Mouse (Mus musculus) neural tube, embryonic 13.5 days (tissue): Measurements from ENCODE around the gene Pkp4. TPM values are rescaled to one million over a fixed set of nuclear protein-coding genes. Genes with fewer than 3 reads are reported as not detected.

Experiments used
- ATAC-seq: fragments of 200-750 bp; cut with Nextera tagmentation; 2 replicates; pipeline ENCODE4 v1.8.0; 2017; ENCODE audit warnings: low read depth, mild to moderate bottlenecking, moderate TSS enrichment, moderate library complexity
- H3K27ac ChIP-seq: fragments of 300-500 bp; sonication (generic); replicated peaks from 2 replicates; pipeline ENCODE4 v1.5.1; 2015; ENCODE audit warnings: moderate library complexity, mild to moderate bottlenecking, inconsistent platforms
- H3K27me3 ChIP-seq: fragments of 300-500 bp; sonication (generic); 2 replicates; pipeline ENCODE4 v1.6.1; 2015; ENCODE audit warnings: mild to moderate bottlenecking, inconsistent platforms
- H3K36me3 ChIP-seq: fragments of 300-500 bp; sonication (generic); 2 replicates; pipeline ENCODE4 v1.6.1; 2015; ENCODE audit warnings: mild to moderate bottlenecking, inconsistent platforms
- H3K4me1 ChIP-seq: fragments of 300-500 bp; sonication (generic); replicated peaks from 2 replicates; pipeline ENCODE4 v1.6.1; 2015; ENCODE audit warnings: inconsistent platforms
- H3K4me2 ChIP-seq: fragments of 300-500 bp; sonication (generic); 2 replicates; pipeline ENCODE4 v1.6.1; 2015; ENCODE audit warnings: inconsistent platforms, mild to moderate bottlenecking, moderate library complexity
- H3K4me3 ChIP-seq: fragments of 300-500 bp; sonication (generic); 2 replicates; pipeline ENCODE4 v1.5.1; 2015; ENCODE audit warnings: mild to moderate bottlenecking, inconsistent platforms
- H3K9ac ChIP-seq: fragments of 300-500 bp; sonication (generic); 2 replicates; pipeline ENCODE4 v1.6.1; 2015; ENCODE audit warnings: moderate library complexity, mild to moderate bottlenecking, inconsistent platforms
- H3K9me3 ChIP-seq: fragments of 300-500 bp; sonication (generic); 2 replicates; pipeline ENCODE4 v1.6.1; 2016; ENCODE audit warnings: inconsistent platforms
- WGBS: fragments of 180-500 bp; shearing (Covaris S2); methylation state at CpG from one replicate; pipeline ENCODE4 v1.1.7; 2015; 5-methylcytosine and 5-hydroxymethylcytosine counted together
- polyA plus RNA-seq: library from polyadenylated mRNA; unstranded; fragments of >200 nt; fragmentation: Nextera tagmentation; extraction: Ambion mirVana; gene quantifications from 2 replicates; pipeline ENCODE4 v1.2.1, GENCODE M21; 2015

Gene Pkp4
- 16.1 and 16.6 TPM in 2 replicates for polyA plus RNA-seq

- Histone ChIP-seq H3K4me2 (peak within 1 kb of the TSS; percentile 85), H3K27ac (peak within 1 kb of the TSS; percentile 89), H3K9me3 (no peaks in the 10 kb centered on the region), H3K9ac (peak within 1 kb of the TSS; percentile 86), H3K4me3 (peak within 1 kb of the TSS; percentile 90), H3K4me1 (peaks cover 23% of the 10 kb centered on the region), H3K27me3 (no peaks in the 10 kb centered on the region), H3K36me3 (no peaks in the 10 kb centered on the region)
- under 1% methylated on average over 32 of the region's 37 CpGs for WGBS
- ATAC-seq = peak; percentile 98
These were observed at the start of gene Pkp4, which contains the start of gene Ccdc148 for GRCm38 (mm10) chr2:59160605-59160963. Gene Pkp4, plus strand, starts transcription at chr2:59160850. Gene Ccdc148, minus strand, starts transcription at chr2:59160683.

- no peak overlapping the region for H3K27ac ChIP-seq
- H3K4me3 ChIP-seq = no peak overlapping the region
- H3K36me3 ChIP-seq = no peaks in the 10 kb centered on the region
- 85% methylated on average over 7 of the region's 7 CpGs for WGBS
- H3K4me1 ChIP-seq = no peaks in the 10 kb centered on the region
- no peak overlapping the region for H3K4me2 ChIP-seq
- no peaks in the 10 kb centered on the region for H3K27me3 ChIP-seq
- H3K9ac ChIP-seq = no peak overlapping the region
- no peaks in the 10 kb centered on the region for H3K9me3 ChIP-seq
- ATAC-seq = no peak
These were observed 31.6 kb upstream of the Pkp4 start for GRCm38 (mm10) chr2:59129023-59129422.

GRCm38 (mm10) chr2:59129821-59130220 is 30.8 kb upstream of the Pkp4 start:
- H3K27ac ChIP-seq = no peak overlapping the region
- H3K4me3 ChIP-seq = no peak overlapping the region
- ATAC-seq = no peak
- H3K9ac ChIP-seq = no peak overlapping the region
- H3K9me3 ChIP-seq = no peaks in the 10 kb centered on the region
- H3K36me3 ChIP-seq = no peaks in the 10 kb centered on the region
- no peaks in the 10 kb centered on the region for H3K27me3 ChIP-seq
- no peaks in the 10 kb centered on the region for H3K4me1 ChIP-seq
- H3K4me2 ChIP-seq = no peak overlapping the region
- 90% methylated on average over 8 of the region's 8 CpGs for WGBS

- Histone ChIP-seq H3K27ac (no peak overlapping the region), H3K4me1 (no peaks in the 10 kb centered on the region), H3K9me3 (no peaks in the 10 kb centered on the region), H3K4me2 (no peak overlapping the region), H3K4me3 (no peak overlapping the region), H3K27me3 (no peaks in the 10 kb centered on the region), H3K9ac (no peak overlapping the region), H3K36me3 (no peaks in the 10 kb centered on the region)
- no peak for ATAC-seq
- 85% methylated on average over 8 of the region's 8 CpGs for WGBS
These were observed 29.6 kb upstream of the Pkp4 start for GRCm38 (mm10) chr2:59131044-59131443.

GRCm38 (mm10) chr2:59155428-59155827 is 5.2 kb upstream of the Pkp4 start:
- H3K4me1 ChIP-seq = peaks cover 5% of the 10 kb centered on the region
- H3K9me3 ChIP-seq = no peaks in the 10 kb centered on the region
- no peak for ATAC-seq
- no peak overlapping the region for H3K4me2 ChIP-seq
- H3K9ac ChIP-seq = no peak overlapping the region
- H3K27me3 ChIP-seq = no peaks in the 10 kb centered on the region
- H3K36me3 ChIP-seq = no peaks in the 10 kb centered on the region
- no peak overlapping the region for H3K27ac ChIP-seq
- H3K4me3 ChIP-seq = no peak overlapping the region

GRCm38 (mm10) chr2:59158117-59158516 is 2.5 kb upstream of the Pkp4 start:
- no peaks in the 10 kb centered on the region for H3K9me3 ChIP-seq
- H3K4me2 ChIP-seq = no peak overlapping the region
- no peaks in the 10 kb centered on the region for H3K36me3 ChIP-seq
- ATAC-seq = no peak
- H3K27me3 ChIP-seq = no peaks in the 10 kb centered on the region
- no peak overlapping the region for H3K27ac ChIP-seq
- no peak overlapping the region for H3K4me3 ChIP-seq
- H3K4me1 ChIP-seq = peaks cover 17% of the 10 kb centered on the region
- H3K9ac ChIP-seq = no peak overlapping the region
- 44% methylated on average over 2 of the region's 2 CpGs for WGBS

- under 1% methylated on average over 16 of the region's 16 CpGs for WGBS
- H3K27ac ChIP-seq = peak overlapping the region; percentile 49; the same call in 1 of the 2 replicates
- H3K4me2 ChIP-seq = peak overlapping the region; percentile 85
- H3K27me3 ChIP-seq = no peaks in the 10 kb centered on the region
- no peaks in the 10 kb centered on the region for H3K36me3 ChIP-seq
- no peaks in the 10 kb centered on the region for H3K9me3 ChIP-seq
- H3K4me3 ChIP-seq = peak overlapping the region; percentile 90
- H3K4me1 ChIP-seq = peaks cover 23% of the 10 kb centered on the region
- peak; percentile 29 for ATAC-seq
- peak overlapping the region; percentile 64 for H3K9ac ChIP-seq
These were observed 567 bp upstream of the Pkp4 start for GRCm38 (mm10) chr2:59159961-59160604.

GRCm38 (mm10) chr2:59161021-59161440 is 381 bp downstream of the Pkp4 start:
- no peaks in the 10 kb centered on the region for H3K9me3 ChIP-seq
- H3K9ac ChIP-seq = peak overlapping the region; percentile 86
- peak; percentile 73 for ATAC-seq
- 0% methylated on average over 41 of the region's 58 CpGs for WGBS
- no peaks in the 10 kb centered on the region for H3K36me3 ChIP-seq
- peak overlapping the region; percentile 85 for H3K4me2 ChIP-seq
- H3K4me1 ChIP-seq = peaks cover 23% of the 10 kb centered on the region
- H3K27me3 ChIP-seq = no peaks in the 10 kb centered on the region
- H3K27ac ChIP-seq = peak overlapping the region; percentile 89
- peak overlapping the region; percentile 90 for H3K4me3 ChIP-seq

- WGBS = under 1% methylated on average over 74 of the region's 74 CpGs
- H3K27ac ChIP-seq = peak overlapping the region; percentile 89
- H3K4me3 ChIP-seq = peak overlapping the region; percentile 90
- peaks cover 23% of the 10 kb centered on the region for H3K4me1 ChIP-seq
- ATAC-seq = peak; percentile 83
- no peaks in the 10 kb centered on the region for H3K36me3 ChIP-seq
- no peaks in the 10 kb centered on the region for H3K27me3 ChIP-seq
- peak overlapping the region; percentile 86 for H3K9ac ChIP-seq
- peak overlapping the region; percentile 85 for H3K4me2 ChIP-seq
- no peaks in the 10 kb centered on the region for H3K9me3 ChIP-seq
These were observed 1.0 kb downstream of the Pkp4 start for GRCm38 (mm10) chr2:59161441-59162284.

GRCm38 (mm10) chr2:59162285-59162600 is 1.6 kb downstream of the Pkp4 start:
- 0 out of 2 replicates have a peak overlapping the region, but pooled peaks have one; percentile 18 for H3K27ac ChIP-seq
- H3K9me3 ChIP-seq = no peaks in the 10 kb centered on the region
- no peak for ATAC-seq
- no peaks in the 10 kb centered on the region for H3K36me3 ChIP-seq
- H3K9ac ChIP-seq = peak overlapping the region; percentile 86
- peaks cover 26% of the 10 kb centered on the region for H3K4me1 ChIP-seq
- peak overlapping the region; percentile 85 for H3K4me2 ChIP-seq
- no peaks in the 10 kb centered on the region for H3K27me3 ChIP-seq
- peak overlapping the region; percentile 90 for H3K4me3 ChIP-seq
- WGBS = 27% methylated on average over 8 of the region's 8 CpGs

- no peak overlapping the region for H3K4me2 ChIP-seq
- no peaks in the 10 kb centered on the region for H3K27me3 ChIP-seq
- no peak overlapping the region for H3K9ac ChIP-seq
- peaks cover 27% of the 10 kb centered on the region for H3K4me1 ChIP-seq
- H3K27ac ChIP-seq = no peak overlapping the region
- no peak overlapping the region for H3K4me3 ChIP-seq
- no peaks in the 10 kb centered on the region for H3K36me3 ChIP-seq
- no peaks in the 10 kb centered on the region for H3K9me3 ChIP-seq
- no peak for ATAC-seq
- 81% methylated on average over 4 of the region's 4 CpGs for WGBS
These were observed 6.3 kb downstream of the Pkp4 start for GRCm38 (mm10) chr2:59166976-59167375.

- no peak for ATAC-seq
- H3K27ac ChIP-seq = no peak overlapping the region
- WGBS = 66% methylated on average over 4 of the region's 4 CpGs
These were observed 7.2 kb downstream of the Pkp4 start for GRCm38 (mm10) chr2:59167830-59168229.

More at GRCm38 (mm10) chr2:59167830-59168229, 7.2 kb downstream of the Pkp4 start:
- Histone ChIP-seq H3K36me3 (no peaks in the 10 kb centered on the region), H3K9me3 (no peaks in the 10 kb centered on the region), H3K9ac (no peak overlapping the region), H3K4me3 (no peak overlapping the region), H3K4me1 (peaks cover 20% of the 10 kb centered on the region), H3K4me2 (no peak overlapping the region), H3K27me3 (no peaks in the 10 kb centered on the region)
